Mouse (Mus musculus) gonadal fat pad, adult 2 months (tissue): ENCODE measurements around the gene Aox2. TPM values are rescaled to one million over a fixed set of nuclear protein-coding genes. Genes with fewer than 3 reads are reported as not detected.
A peak's percentile ranks its signal among the peaks of the same experiment; 100 is the strongest.

Experiments
- DNase-seq: peaks from one replicate; pipeline ENCODE4 v3.0.0-alpha.2; 2012; ENCODE audit warnings: low read depth
- polyA plus RNA-seq: library from polyadenylated mRNA; depleted of rRNA; stranded (reverse); fragments of >200 nt; gene quantifications from 2 replicates; pipeline ENCODE4 v1.2.3, GENCODE M21; 2012

Aox2 gene
- polyA plus RNA-seq, 1 experiment = not detected

GRCm38 (mm10) chr1:58288091-58288490, 10.0 kb downstream of the Aox2 start:
- DNase-seq = no peak

- no peak for DNase-seq
Observed at GRCm38 (mm10) chr1:58289863-58290469, 11.8 kb downstream of the Aox2 start.

- no peak for DNase-seq
Observed at GRCm38 (mm10) chr1:58291394-58292300, 13.5 kb downstream of the Aox2 start.

- no peak for DNase-seq
Observed at GRCm38 (mm10) chr1:58294730-58295129, 16.6 kb downstream of the Aox2 start.

- no peak for DNase-seq
Observed at GRCm38 (mm10) chr1:58296278-58296677, 18.2 kb downstream of the Aox2 start.

GRCm38 (mm10) chr1:58296821-58297220, 18.7 kb downstream of the Aox2 start:
- no peak for DNase-seq

- DNase-seq = no peak
Observed at GRCm38 (mm10) chr1:58298347-58298746, 20.2 kb downstream of the Aox2 start.

GRCm38 (mm10) chr1:58301073-58301472, 22.9 kb downstream of the Aox2 start:
- no peak for DNase-seq

GRCm38 (mm10) chr1:58302015-58302414, 23.9 kb downstream of the Aox2 start:
- no peak for DNase-seq

GRCm38 (mm10) chr1:58303009-58303408, 24.9 kb downstream of the Aox2 start:
- DNase-seq = no peak

- no peak for DNase-seq
Observed at GRCm38 (mm10) chr1:58303726-58304125, 25.6 kb downstream of the Aox2 start.

- no peak for DNase-seq
Observed at GRCm38 (mm10) chr1:58304296-58304695, 26.2 kb downstream of the Aox2 start.

- peak; percentile 86 for DNase-seq
Observed at GRCm38 (mm10) chr1:58307181-58307580, 29.1 kb downstream of the Aox2 start.

GRCm38 (mm10) chr1:58308594-58308993, 30.5 kb downstream of the Aox2 start:
- DNase-seq = no peak

- DNase-seq = no peak
Observed at GRCm38 (mm10) chr1:58309853-58310252, 31.7 kb downstream of the Aox2 start.

GRCm38 (mm10) chr1:58311221-58311864, 33.2 kb downstream of the Aox2 start:
- no peak for DNase-seq

- no peak for DNase-seq
Observed at GRCm38 (mm10) chr1:58313173-58313572, 35.0 kb downstream of the Aox2 start.

GRCm38 (mm10) chr1:58315532-58315931, 37.4 kb downstream of the Aox2 start:
- no peak for DNase-seq

- DNase-seq = no peak
Observed at GRCm38 (mm10) chr1:58333222-58333621, 55.1 kb downstream of the Aox2 start.

GRCm38 (mm10) chr1:58339901-58340300, 61.8 kb downstream of the Aox2 start:
- no peak for DNase-seq

- no peak for DNase-seq
Observed at GRCm38 (mm10) chr1:58341576-58341975, 63.5 kb downstream of the Aox2 start.

GRCm38 (mm10) chr1:58343861-58344260, 65.7 kb downstream of the Aox2 start:
- DNase-seq = no peak

GRCm38 (mm10) chr1:58344570-58344969, 66.4 kb downstream of the Aox2 start:
- DNase-seq = no peak
